Mouse (Mus musculus) liver, embryonic 14.5 days (tissue): Measurements from ENCODE around the gene Ptpdc1.

Source experiments
- CTCF ChIP-seq: IDR thresholded peaks from 2 replicates; pipeline ENCODE4 v1.5.1; 2016; ENCODE audit warnings: antibody characterized with exemption, low read depth, control low read depth
- EP300 ChIP-seq: IDR thresholded peaks from 2 replicates; pipeline ENCODE4 v1.6.1; 2016; ENCODE audit warnings: antibody characterized with exemption, low read depth

DNA sequence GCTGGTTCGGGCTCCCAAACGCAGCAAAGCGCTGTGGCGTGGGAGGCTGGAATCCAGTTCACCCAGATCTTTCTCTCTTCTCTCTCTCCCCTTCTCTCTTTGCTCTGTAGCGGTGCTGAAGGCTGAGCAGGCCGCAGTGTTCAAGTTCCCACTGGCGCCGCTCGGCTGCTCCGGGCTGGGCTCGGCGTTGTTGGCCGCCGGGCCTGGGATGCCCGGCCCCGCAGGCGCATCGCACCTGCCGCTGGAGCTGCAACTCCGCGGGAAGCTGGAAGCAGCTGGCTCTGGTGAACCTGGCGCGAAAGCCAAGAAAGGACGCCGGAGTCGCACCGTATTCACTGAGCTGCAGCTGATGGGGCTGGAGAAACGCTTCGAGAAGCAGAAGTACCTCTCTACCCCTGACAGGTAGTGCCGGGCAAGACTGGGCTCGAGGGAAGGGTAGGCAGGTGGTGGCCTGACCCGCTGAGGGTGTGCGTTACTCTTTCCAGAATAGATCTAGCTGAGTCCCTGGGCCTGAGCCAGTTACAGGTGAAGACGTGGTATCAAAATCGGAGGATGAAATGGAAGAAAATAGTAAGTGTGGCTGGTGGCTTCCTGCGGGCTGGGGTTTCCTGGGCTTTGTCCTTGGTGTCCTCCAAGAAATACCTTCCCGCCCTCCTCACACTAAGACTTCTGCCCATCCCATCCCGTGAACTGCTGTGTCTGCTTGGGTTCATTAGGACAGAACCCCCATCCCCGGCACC lies 39.6 kb upstream of the Ptpdc1 start:
- TF ChIP-seq CTCF (no peak), EP300 (no peak)
